Mouse (Mus musculus) midbrain, embryonic 15.5 days (tissue): Measurements from ENCODE around the gene Smox. TPM values are rescaled to one million over a fixed set of nuclear protein-coding genes. Genes with fewer than 3 reads are reported as not detected.
A peak's percentile ranks its signal among the peaks of the same experiment; 100 is the strongest.

Experiments used
- ATAC-seq: fragments of 200-750 bp; cut with Nextera tagmentation; replicated peaks from 2 replicates; pipeline ENCODE4 v1.8.0; 2017; ENCODE audit warnings: moderate TSS enrichment
- H3K27ac ChIP-seq: fragments of 300-500 bp; sonication (generic); 2 replicates; pipeline ENCODE4 v1.5.1; 2015; ENCODE audit warnings: mild to moderate bottlenecking, inconsistent platforms
- H3K27me3 ChIP-seq: fragments of 300-500 bp; sonication (generic); replicated peaks from 2 replicates; pipeline ENCODE4 v1.6.1; 2015; ENCODE audit warnings: inconsistent platforms
- H3K36me3 ChIP-seq: fragments of 300-500 bp; sonication (generic); replicated peaks from 2 replicates; pipeline ENCODE4 v1.6.1; 2015; ENCODE audit warnings: inconsistent platforms
- H3K4me1 ChIP-seq: fragments of 300-500 bp; sonication (generic); 2 replicates; pipeline ENCODE4 v1.6.1; 2015; ENCODE audit warnings: inconsistent platforms
- H3K4me2 ChIP-seq: fragments of 300-500 bp; sonication (generic); 2 replicates; pipeline ENCODE4 v1.6.1; 2015; ENCODE audit warnings: inconsistent platforms, mild to moderate bottlenecking, moderate library complexity
- H3K4me3 ChIP-seq: fragments of 300-500 bp; sonication (generic); 2 replicates; pipeline ENCODE4 v1.5.1; 2015; ENCODE audit warnings: mild to moderate bottlenecking, inconsistent platforms
- H3K9ac ChIP-seq: fragments of 300-500 bp; sonication (generic); 2 replicates; pipeline ENCODE4 v1.6.1; 2015; ENCODE audit warnings: mild to moderate bottlenecking, inconsistent platforms
- H3K9me3 ChIP-seq: fragments of 300-500 bp; sonication (generic); 2 replicates; pipeline ENCODE4 v1.6.1; 2016; ENCODE audit warnings: inconsistent platforms
- WGBS: fragments of 180-500 bp; shearing (Covaris S2); methylation state at CpG from one replicate; pipeline ENCODE4 v1.1.7; 2015; ENCODE audit warnings: mixed read lengths; 5-methylcytosine and 5-hydroxymethylcytosine counted together
- polyA plus RNA-seq: library from polyadenylated mRNA; unstranded; fragments of >200 nt; fragmentation: Nextera tagmentation; extraction: Ambion mirVana; gene quantifications from 2 replicates; pipeline ENCODE4 v1.2.1, GENCODE M21; 2015

Gene Smox
- polyA plus RNA-seq, 1 experiment from 2014 or later: 49.0 TPM

GRCm38 (mm10) chr2:131529898-131530622 is 38.8 kb downstream of the Smox start:
- Histone ChIP-seq H3K9ac (no peak overlapping the region), H3K9me3 (no peaks in the 10 kb centered on the region), H3K36me3 (no peaks in the 10 kb centered on the region), H3K4me2 (no peak overlapping the region), H3K4me1 (no peaks in the 10 kb centered on the region), H3K27ac (no peak overlapping the region), H3K4me3 (no peak overlapping the region), H3K27me3 (no peaks in the 10 kb centered on the region)
- WGBS: 38% methylated on average over 11 of the region's 11 CpGs
- ATAC-seq: peak; percentile 72

GRCm38 (mm10) chr2:131530623-131531008 is 39.3 kb downstream of the Smox start:
- 21% methylated on average over 9 of the region's 9 CpGs for WGBS
- peak; percentile 68 for ATAC-seq

DNA sequence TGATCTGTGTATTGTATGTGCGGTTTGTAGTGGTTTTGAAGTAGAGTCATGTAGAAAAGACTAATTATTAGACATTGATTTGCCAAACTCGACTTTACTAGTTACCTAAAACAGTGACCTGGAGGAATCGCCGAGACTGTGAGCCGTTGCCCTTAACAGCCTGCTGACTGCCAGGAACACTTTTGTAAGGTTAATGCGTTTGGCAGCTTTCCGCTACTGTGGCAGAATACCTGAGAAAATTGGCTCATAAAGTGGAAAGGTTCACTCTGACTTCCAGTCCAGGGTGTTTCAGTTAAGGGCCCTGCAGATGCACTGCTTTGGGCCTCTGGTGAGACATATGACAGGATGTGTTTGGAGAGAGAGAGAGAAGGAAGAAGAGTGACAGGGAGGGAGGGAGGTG is 40.0 kb downstream of the Smox start:
- no peak for ATAC-seq

More at GRCm38 (mm10) chr2:131530623-131531008, 39.3 kb downstream of the Smox start:
- Histone ChIP-seq H3K27me3 (no peaks in the 10 kb centered on the region), H3K36me3 (no peaks in the 10 kb centered on the region), H3K4me3 (no peak overlapping the region), H3K4me1 (no peaks in the 10 kb centered on the region), H3K27ac (no peak overlapping the region), H3K9ac (no peak overlapping the region), H3K4me2 (no peak overlapping the region), H3K9me3 (no peaks in the 10 kb centered on the region)

DNA sequence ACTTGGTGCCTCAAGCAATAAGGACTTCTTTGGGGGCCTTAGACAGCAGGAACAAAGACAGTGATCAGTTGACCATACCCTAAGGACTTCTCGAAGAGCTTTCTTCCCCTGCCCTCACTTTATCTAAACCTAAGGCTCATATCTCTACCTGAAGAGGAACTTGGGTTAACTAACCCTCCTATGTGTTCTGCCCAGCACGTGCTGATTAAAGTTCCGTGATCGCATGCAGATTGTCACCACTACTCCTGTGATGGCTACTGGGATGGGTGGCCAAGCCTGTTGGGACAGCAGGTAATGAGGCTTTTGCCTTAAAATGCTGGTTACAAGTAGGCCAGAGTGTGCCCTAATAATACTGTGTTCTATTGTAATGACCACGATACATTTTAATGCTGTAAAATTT is 43.9 kb downstream of the Smox start:
- no peak for ATAC-seq
- no peak overlapping the region for H3K4me3 ChIP-seq
- H3K9ac ChIP-seq: no peak overlapping the region
- no peaks in the 10 kb centered on the region for H3K27me3 ChIP-seq
- H3K27ac ChIP-seq: no peak overlapping the region
- no peaks in the 10 kb centered on the region for H3K4me1 ChIP-seq
- no peaks in the 10 kb centered on the region for H3K9me3 ChIP-seq
- WGBS: 91% methylated on average over 5 of the region's 5 CpGs
- H3K4me2 ChIP-seq: no peak overlapping the region
- H3K36me3 ChIP-seq: no peaks in the 10 kb centered on the region

More for the DNA sequence above, 40.0 kb downstream of the Smox start:
- Histone ChIP-seq H3K9me3 (no peaks in the 10 kb centered on the region), H3K4me2 (no peak overlapping the region), H3K4me3 (no peak overlapping the region), H3K27ac (no peak overlapping the region), H3K27me3 (no peaks in the 10 kb centered on the region), H3K36me3 (no peaks in the 10 kb centered on the region), H3K9ac (no peak overlapping the region), H3K4me1 (no peaks in the 10 kb centered on the region)
- WGBS: 86% methylated on average over 7 of the region's 7 CpGs

- no peak overlapping the region for H3K27ac ChIP-seq
- ATAC-seq: no peak
- H3K4me2 ChIP-seq: no peak overlapping the region
- no peak overlapping the region for H3K4me3 ChIP-seq
- no peaks in the 10 kb centered on the region for H3K36me3 ChIP-seq
- no peaks in the 10 kb centered on the region for H3K4me1 ChIP-seq
- H3K9ac ChIP-seq: no peak overlapping the region
- no peaks in the 10 kb centered on the region for H3K27me3 ChIP-seq
- H3K9me3 ChIP-seq: no peaks in the 10 kb centered on the region
- 67% methylated on average over 7 of the region's 7 CpGs for WGBS
These were observed 47.0 kb downstream of the Smox start for GRCm38 (mm10) chr2:131538341-131538740.

DNA sequence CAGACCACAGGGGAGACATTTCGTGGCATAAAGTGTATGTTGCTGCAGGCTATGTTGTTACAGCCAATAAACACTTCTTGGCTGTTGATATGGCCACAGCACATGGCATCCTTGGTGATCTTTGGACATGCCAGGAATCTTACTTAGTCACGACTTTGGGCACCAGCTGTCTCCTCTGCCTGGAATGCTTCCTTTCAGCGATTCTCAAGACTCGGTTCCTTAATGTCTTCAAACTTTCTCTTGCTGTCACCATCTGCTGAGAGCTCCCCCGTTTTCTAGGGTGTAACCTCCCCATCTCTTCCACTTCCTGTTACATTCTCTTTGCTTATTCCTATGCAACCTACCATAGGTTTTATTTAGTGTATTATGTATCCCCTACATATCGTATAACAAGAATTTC is 48.5 kb downstream of the Smox start:
- Histone ChIP-seq H3K36me3 (no peaks in the 10 kb centered on the region), H3K27me3 (no peaks in the 10 kb centered on the region), H3K4me1 (no peaks in the 10 kb centered on the region), H3K9ac (no peak overlapping the region), H3K4me2 (no peak overlapping the region), H3K4me3 (no peak overlapping the region), H3K9me3 (no peaks in the 10 kb centered on the region), H3K27ac (no peak overlapping the region)
- no peak for ATAC-seq
- 85% methylated on average over 6 of the region's 6 CpGs for WGBS

GRCm38 (mm10) chr2:131541686-131542085 is 50.4 kb downstream of the Smox start:
- no peak overlapping the region for H3K4me3 ChIP-seq
- 74% methylated on average over 4 of the region's 4 CpGs for WGBS
- H3K27ac ChIP-seq: no peak overlapping the region
- no peaks in the 10 kb centered on the region for H3K9me3 ChIP-seq
- H3K4me1 ChIP-seq: peaks cover 13% of the 10 kb centered on the region
- no peaks in the 10 kb centered on the region for H3K36me3 ChIP-seq
- H3K27me3 ChIP-seq: peaks cover 14% of the 10 kb centered on the region
- H3K4me2 ChIP-seq: no peak overlapping the region
- no peak for ATAC-seq
- H3K9ac ChIP-seq: no peak overlapping the region

DNA sequence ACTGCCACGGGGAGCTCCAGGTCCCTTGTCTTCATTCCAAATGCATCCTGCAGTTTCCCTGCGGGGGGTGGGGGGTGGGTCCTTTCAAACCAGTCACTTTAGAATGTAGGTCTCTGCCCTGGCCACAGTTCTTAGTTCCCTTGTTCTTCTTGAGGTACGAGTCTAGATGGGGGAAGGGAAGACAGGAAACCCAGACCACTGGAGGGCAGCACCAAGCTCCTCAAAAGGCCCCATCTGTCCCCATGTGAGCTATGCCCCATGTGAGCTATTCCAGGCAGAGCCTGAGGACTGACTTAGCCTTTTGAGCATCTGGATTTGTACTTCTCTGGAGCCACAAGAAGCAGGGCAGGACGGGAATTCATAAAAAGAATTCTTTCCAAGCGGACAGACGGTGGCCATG is 51.2 kb downstream of the Smox start:
- no peak for ATAC-seq
- Histone ChIP-seq H3K9ac (no peak overlapping the region), H3K4me3 (no peak overlapping the region), H3K4me2 (no peak overlapping the region), H3K27ac (no peak overlapping the region), H3K27me3 (peaks cover 22% of the 10 kb centered on the region), H3K4me1 (peaks cover 18% of the 10 kb centered on the region), H3K9me3 (no peaks in the 10 kb centered on the region), H3K36me3 (no peaks in the 10 kb centered on the region)
- 24% methylated on average over 6 of the region's 6 CpGs for WGBS

DNA sequence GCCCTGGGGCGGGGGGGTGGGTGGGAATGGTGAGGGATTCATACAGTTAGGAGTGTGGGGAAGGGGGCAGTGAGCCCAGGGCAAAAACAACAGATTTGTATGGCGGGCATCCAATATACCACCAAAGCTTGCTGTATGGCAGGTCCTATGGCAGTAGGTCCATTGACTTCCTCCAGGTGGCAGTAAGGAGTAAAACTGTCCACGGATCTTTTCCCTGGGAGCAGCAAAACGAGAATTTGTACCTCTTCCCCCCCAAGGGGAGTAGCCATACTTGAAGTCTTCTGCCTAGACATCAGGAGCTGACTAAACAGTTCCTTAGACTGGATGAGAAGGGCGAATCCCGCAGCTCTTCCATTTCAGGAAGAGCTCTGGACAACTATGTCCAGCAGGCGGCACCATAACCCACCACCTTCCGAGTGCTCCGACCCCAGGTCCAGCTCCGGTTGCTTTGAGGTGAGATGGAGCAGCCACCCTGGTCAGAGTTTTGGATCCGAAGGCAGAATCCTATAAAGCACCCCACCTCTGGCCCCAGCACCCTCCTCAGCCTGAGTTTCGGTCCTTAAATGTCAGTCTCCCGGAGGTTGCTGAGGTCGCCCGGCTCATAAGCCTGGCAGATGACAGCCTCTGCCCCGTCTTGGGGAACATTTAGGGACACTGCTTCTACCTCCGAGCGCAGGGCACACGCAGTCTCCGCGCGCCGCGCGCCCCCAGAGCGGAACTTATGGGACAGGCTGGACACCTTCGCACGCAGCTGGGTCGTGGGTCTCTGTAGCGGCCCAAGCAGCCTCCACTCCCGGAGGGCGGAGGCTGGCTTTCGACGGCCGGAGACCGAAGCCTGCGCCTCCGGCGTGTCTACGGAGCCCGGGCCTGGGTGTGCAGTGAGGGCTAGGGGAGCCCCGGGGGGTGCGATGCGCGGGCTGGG is 54.4 kb downstream of the Smox start:
- H3K4me1 ChIP-seq: peaks cover 18% of the 10 kb centered on the region
- H3K4me2 ChIP-seq: peak overlapping the region; percentile 78
- no peaks in the 10 kb centered on the region for H3K9me3 ChIP-seq
- H3K27ac ChIP-seq: no peak overlapping the region
- peak overlapping the region; percentile 41 for H3K4me3 ChIP-seq
- no peaks in the 10 kb centered on the region for H3K36me3 ChIP-seq
- 2% methylated on average over 45 of the region's 45 CpGs for WGBS
- H3K27me3 ChIP-seq: peaks cover 34% of the 10 kb centered on the region
- peak; percentile 61 for ATAC-seq
- peak overlapping the region; percentile 34; the same call in 1 of the 2 replicates for H3K9ac ChIP-seq

DNA sequence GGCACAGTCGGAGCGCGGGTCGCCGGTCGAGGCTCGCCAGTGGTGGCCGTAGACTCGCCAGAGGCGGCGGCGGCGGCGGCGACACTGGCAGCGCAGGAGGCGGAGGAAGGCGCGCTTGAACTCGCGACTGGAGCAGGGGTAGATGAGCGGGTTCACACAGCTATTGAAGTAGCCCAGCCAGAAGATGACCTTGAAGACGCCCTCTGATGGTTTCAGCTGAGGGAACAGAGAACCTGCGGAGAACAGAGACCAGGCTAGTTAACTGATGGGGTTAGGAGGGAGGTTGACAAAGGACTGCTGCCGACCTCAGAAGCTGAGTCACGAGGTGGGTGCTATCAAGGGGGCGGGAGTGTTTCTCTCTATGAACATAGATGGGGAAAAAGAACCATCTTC is 55.0 kb downstream of the Smox start:
- no peak overlapping the region for H3K27ac ChIP-seq
- H3K9ac ChIP-seq: peak overlapping the region; percentile 34; the same call in 1 of the 2 replicates
- peak overlapping the region; percentile 78 for H3K4me2 ChIP-seq
- no peak for ATAC-seq
- H3K36me3 ChIP-seq: no peaks in the 10 kb centered on the region
- 4% methylated on average over 27 of the region's 27 CpGs for WGBS
- peak overlapping the region; percentile 41 for H3K4me3 ChIP-seq
- H3K27me3 ChIP-seq: peaks cover 34% of the 10 kb centered on the region
- peaks cover 18% of the 10 kb centered on the region for H3K4me1 ChIP-seq
- no peaks in the 10 kb centered on the region for H3K9me3 ChIP-seq

- Histone ChIP-seq H3K9me3 (no peaks in the 10 kb centered on the region), H3K9ac (no peak overlapping the region), H3K4me2 (peak overlapping the region; percentile 78), H3K36me3 (no peaks in the 10 kb centered on the region), H3K27me3 (peaks cover 34% of the 10 kb centered on the region), H3K27ac (no peak overlapping the region), H3K4me3 (peak overlapping the region; percentile 41), H3K4me1 (peaks cover 18% of the 10 kb centered on the region)
- ATAC-seq: no peak
- WGBS: 12% methylated on average over 19 of the region's 19 CpGs
These were observed 55.6 kb downstream of the Smox start for GRCm38 (mm10) chr2:131546745-131547408.

DNA sequence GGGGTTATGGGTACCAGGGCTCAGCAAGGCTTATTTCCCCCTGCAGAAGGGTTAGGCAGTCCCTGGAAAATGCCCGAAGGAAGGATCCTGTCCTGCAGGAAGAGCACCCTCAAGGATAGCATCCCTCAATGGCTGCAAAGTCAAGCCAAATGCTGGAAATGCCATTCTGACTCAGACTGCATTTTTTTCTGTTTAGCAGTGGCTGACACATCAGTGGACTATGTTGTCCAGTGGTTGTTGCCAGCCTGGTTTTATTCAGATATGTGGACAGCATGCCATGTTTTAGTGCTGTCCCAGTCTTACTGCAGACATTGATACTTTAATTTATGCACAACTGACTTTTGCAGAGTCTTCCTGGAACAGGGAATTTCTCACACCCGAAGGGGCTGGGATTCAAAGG is 57.0 kb downstream of the Smox start:
- H3K36me3 ChIP-seq: no peaks in the 10 kb centered on the region
- no peak overlapping the region for H3K27ac ChIP-seq
- no peak overlapping the region for H3K4me3 ChIP-seq
- no peak overlapping the region for H3K4me2 ChIP-seq
- peaks cover 34% of the 10 kb centered on the region for H3K27me3 ChIP-seq
- H3K9me3 ChIP-seq: no peaks in the 10 kb centered on the region
- no peak overlapping the region for H3K9ac ChIP-seq
- WGBS: 82% methylated on average over 2 of the region's 2 CpGs
- ATAC-seq: no peak
- H3K4me1 ChIP-seq: peaks cover 18% of the 10 kb centered on the region
